Mouse (Mus musculus) CH12.LX (cell line): ENCODE results near the gene Tmco4.
"Not testable (repeated sequence)": the region's sequence is repeated elsewhere in the genome, so short reads cannot be mapped to it uniquely, and the experiment has no call there.

Experiments
- EP300 ChIP-seq: IDR thresholded peaks from 2 replicates; pipeline ENCODE4 v1.6.1; 2011; ENCODE audit warnings: low read length, improper control_type of control experiment
- POLR2A ChIP-seq: IDR thresholded peaks from 2 replicates; pipeline ENCODE4 v1.6.1; 2011; ENCODE audit warnings: low read depth, mild to moderate bottlenecking, improper control_type of control experiment, low read length

DNA sequence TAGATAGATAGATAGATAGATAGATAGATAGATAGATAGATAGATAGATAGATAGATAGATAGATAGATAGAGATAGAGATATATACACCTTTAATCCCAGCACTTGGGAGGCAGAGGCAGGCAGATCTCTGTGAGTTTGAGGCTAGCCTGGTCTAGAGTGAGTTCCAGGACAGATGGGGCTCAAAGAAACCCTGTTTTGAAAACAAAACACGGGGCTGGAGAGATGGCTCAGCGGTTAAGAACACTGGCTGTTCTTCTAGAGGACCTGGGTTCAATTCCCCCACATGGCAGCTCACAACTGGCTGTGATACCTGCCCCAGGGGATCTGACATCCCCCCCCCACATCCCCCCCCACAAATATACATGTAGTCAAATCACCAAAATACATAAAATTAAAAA, 1.9 kb downstream of the Tmco4 start:
- not testable (repeated sequence) for TF ChIP-seq POLR2A, EP300
